Mouse (Mus musculus) heart, postnatal 14 days (tissue): ENCODE data around the gene Mrpl48. TPM values are rescaled to one million over a fixed set of nuclear protein-coding genes. Genes with fewer than 3 reads are reported as not detected.

ENCODE experiments used
- DNase-seq, 2 experiments: peaks; one replicate each; pipeline ENCODE4 v3.0.0; 2021 to 2022
- intact Hi-C: fragments of 180-260 bp; cut with DNase I; formaldehyde crosslinking; loops from one replicate; pipeline ENCODE4 v1.15.1; 2025
- long read RNA-seq, 2 experiments: library from polyadenylated mRNA; stranded (forward); transcript quantifications; one replicate each; pipeline ENCODE4 v2.0.0; 2021
- total RNA-seq, 2 experiments: library from RNA; stranded (reverse); gene quantifications; 2 replicates each; pipeline ENCODE4 v1.2.3; 2021

The Mrpl48 gene
- 10 to 100 TPM; 65.9 to 70.4 TPM for total RNA-seq
- long read RNA-seq, experiment 1, full-length matches to known transcripts: 61 of 63 reads
- long read RNA-seq, experiment 1, partial matches to known transcripts: 1 of 63 reads
- long read RNA-seq, experiment 1, other reads (novel, unspliced or antisense): 1 of 63 reads
- long read RNA-seq, experiment 2, full-length matches to known transcripts: 67 of 77 reads
- long read RNA-seq, experiment 2, partial matches to known transcripts: 2 of 77 reads
- long read RNA-seq, experiment 2, other reads (novel, unspliced or antisense): 8 of 77 reads

DNA sequence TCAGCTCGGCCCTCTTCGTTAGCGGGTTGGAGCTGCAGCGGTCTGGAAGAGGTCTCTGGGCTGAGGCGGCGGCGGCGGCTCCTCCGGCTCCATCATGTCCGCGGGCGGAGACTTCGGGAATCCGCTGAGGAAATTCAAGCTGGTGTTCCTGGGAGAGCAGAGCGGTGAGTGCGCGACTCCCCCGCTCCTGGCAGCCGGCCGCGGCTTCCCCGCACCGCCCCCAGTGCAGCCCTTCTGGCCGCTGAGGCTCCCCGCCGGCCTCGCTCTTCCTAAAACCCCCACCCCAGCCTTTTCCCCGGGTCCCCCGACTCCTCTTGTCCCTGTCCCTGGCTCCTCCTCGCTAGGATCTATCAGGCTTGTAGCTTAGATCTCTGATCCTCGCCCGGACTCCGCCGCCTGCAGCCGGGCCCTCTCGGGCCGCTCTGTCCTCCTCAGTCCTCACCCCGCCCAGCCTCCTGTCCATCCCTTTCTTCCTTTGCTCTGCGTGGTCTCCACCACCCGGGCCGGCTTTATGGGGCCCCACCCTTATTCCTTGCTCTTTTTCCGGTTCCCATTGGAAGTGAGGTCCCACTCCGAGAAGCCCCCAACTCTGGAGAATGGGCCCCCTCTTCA is at the start of gene Mrpl48:
Gene Mrpl48 (minus strand): TSS at position 172 of the 612 bp plus-strand sequence.
- DNase-seq: peak; percentile 72 to 73
- intact Hi-C loops: no loop called here

DNA sequence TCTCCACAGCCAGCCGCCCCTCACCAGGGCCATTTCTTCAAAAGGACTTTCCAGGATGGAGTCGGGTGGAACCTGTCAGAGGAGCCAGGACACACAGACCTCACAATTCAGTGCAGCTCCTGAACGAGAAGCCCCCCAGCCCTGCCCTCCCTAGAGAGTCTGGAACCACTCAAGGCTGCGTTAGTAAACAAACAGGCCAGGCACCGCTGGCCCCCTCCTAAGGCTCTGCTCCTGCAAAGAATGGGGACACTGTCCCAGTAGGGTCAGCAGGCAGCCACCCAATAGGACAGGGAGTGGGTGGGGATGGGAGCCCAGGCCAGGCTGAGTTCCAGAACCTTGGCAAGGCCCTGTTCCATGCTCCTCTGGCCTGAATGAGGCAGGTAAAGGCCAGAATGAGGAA is 48.6 kb upstream of the Mrpl48 start:
- DNase-seq: no peak
- intact Hi-C loops: no loop called here

DNA sequence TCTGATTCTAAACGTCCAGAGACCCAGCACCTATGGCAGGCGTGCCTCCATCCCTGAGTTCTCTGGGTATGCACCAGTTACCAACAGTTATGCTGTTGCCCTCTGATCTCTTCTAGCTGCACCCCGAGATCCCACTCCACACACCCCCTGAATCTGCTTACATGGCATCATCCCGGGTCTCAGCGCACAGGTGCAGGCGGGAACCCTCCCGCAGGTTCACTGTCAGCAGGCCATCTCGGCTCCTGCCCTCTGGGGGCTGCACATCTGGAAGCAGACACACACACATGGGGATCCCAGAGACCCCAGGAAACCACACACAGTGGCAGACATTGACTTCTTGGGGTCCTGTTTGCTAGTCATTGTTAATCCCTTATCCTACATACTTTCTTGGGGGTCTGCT is 46.3 kb upstream of the Mrpl48 start:
- DNase-seq: no peak
- intact Hi-C loops: no loop called here

DNA sequence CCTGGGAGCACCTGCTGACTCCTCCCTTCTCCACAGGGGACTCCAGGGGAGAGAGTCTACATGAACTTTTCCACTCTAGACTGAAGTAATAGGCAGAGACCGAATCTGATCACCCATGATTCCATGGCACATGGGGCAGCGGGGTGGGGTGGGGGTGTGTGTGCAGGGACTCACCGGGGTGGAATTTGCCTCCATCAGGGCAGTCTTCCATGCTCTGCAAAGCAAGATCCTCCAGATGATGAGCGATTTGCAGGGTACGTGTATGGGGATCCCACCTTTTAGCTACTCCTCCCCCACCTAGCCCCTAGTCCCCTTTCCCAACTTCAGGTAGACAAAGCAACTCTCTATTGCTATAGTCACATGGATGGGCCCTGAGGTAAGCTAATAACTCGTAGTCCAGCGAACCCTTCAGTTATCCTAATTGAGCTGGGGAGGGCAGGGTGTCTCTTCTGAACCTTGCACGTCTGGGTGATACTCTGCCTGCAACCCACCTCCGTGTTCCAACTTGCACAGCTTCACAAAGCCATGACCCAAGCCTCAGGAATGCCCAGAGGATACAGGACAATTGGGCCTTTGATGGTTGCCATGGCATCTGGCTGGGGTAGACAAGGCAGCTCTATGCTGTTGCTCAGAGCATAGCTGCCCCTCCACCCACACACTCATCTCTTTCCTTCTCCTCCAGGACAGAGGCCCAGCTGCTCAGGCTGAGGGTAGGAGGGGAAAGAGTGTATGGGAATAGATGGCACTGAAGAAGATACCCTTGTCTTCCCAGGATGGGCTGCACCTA is 45.6 kb upstream of the Mrpl48 start:
- no peak for DNase-seq
- intact Hi-C loops: no loop called here

DNA sequence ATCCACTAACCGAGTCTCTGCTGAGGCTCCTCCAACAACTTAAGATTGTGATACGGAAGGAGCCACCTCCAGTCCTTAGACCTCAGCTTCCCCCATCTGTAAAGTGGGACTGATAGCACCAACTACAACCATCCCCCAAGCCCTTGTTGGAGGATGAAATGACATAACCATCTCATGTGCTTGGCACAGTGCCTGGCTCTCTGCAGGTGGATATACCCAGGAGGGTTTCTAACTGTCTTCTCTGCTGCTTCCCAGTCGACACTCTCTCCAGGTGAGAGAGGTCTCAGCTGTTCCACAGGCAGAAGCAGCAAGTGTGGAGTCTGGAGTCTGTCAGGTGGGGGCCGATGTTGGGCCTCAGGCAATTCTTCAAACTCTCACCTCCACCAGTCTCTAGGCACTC is 42.9 kb upstream of the Mrpl48 start:
- intact Hi-C loops: no loop called here
- DNase-seq: no peak

DNA sequence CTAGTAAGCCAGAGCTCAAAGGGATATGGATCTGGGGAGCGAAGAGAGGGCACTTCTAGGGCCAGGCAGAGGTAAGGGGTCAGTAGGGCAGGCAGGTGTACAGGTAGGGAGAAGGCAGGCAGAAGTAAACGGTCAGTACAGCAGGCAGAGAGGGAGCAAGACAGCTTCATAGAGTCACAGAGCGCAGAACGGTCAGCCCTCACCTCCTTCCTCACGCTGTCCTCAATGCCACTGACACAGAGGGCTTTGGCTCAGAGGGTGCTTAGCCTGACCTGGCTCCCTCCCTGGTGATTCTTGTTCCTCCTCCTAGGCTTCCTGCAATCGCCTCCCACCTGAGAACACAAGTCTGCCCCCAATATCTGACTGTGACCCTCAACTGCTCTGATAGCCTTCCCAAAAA is 42.3 kb upstream of the Mrpl48 start:
- intact Hi-C loops: no loop called here
- no peak for DNase-seq

- intact Hi-C loops: loop anchor here (10.0 kb wide), 1 partner anchor 225 kb away; no protein-coding TSS in a partner anchor
- DNase-seq: no peak
Observed at GRCm38 (mm10) chr7:100649826-100650225, 41.7 kb upstream of the Mrpl48 start.

- no peak for DNase-seq
- intact Hi-C loops: loop anchor here (10.0 kb wide), 1 partner anchor 224 kb away; no protein-coding TSS in a partner anchor
Observed at GRCm38 (mm10) chr7:100649095-100649494, 41.0 kb upstream of the Mrpl48 start.

- peak; percentile 58 to 79 for DNase-seq
- intact Hi-C loops: loop anchor here (1.0 to 10.0 kb wide), 3 partner anchors 19 to 220 kb away; no protein-coding TSS in a partner anchor
Observed at GRCm38 (mm10) chr7:100645147-100645546, 37.0 kb upstream of the Mrpl48 start.

DNA sequence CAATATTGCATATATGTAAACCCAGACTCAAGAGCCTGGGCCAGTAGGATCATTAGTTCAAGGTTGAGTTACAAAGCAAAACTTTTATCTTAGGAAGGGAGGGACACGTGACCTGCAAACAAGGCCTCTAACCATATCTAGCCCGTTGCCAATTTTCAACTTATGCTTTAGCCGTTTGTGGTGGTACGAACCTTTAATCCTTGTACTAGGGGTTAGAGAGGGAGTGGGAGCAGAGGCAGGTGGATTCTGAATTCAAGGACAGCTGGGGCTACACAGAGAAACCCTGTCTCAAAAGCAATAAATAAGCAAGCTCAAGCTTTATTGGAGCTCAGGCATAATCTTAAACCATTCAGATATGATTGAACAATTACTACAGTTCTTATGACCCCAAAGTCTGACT is 34.3 kb upstream of the Mrpl48 start:
- intact Hi-C loops: loop anchor here (10.0 kb wide), 1 partner anchor 218 kb away; no protein-coding TSS in a partner anchor
- DNase-seq: no peak

- intact Hi-C loops: loop anchor here (2.0 to 5.0 kb wide), 2 partner anchors 60 to 115 kb away; no protein-coding TSS in a partner anchor
- peak in 1 of 2 experiments; percentile 49 for DNase-seq
Observed at GRCm38 (mm10) chr7:100637657-100638056, 29.6 kb upstream of the Mrpl48 start.

- intact Hi-C loops: no loop called here
- DNase-seq: no peak
Observed at GRCm38 (mm10) chr7:100624538-100624937, 16.4 kb upstream of the Mrpl48 start.

DNA sequence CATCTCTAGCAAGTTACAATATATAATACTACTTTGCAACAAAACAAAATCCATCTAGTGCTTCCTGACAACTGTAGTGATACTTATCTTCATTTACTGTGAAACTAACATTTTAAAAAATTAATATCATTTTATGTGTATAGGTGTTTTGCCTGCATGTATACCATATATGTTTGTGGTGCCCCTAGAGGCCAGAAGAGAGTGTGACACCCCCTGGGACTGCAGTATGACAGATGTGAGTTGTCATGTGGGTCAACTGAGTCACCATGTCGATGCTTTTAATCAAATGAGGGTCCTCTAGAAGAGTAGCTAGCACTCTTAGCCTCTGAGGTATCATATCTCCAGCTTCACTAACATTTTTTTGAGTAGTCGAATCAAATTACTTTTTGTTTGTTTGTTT is 14.2 kb upstream of the Mrpl48 start:
- no peak for DNase-seq
- intact Hi-C loops: no loop called here

- intact Hi-C loops: no loop called here
- no peak for DNase-seq
Observed at GRCm38 (mm10) chr7:100616121-100616857, 8.2 kb upstream of the Mrpl48 start.

- intact Hi-C loops: no loop called here
- DNase-seq: no peak
Observed at GRCm38 (mm10) chr7:100608910-100609309, 809 bp upstream of the Mrpl48 start.

DNA sequence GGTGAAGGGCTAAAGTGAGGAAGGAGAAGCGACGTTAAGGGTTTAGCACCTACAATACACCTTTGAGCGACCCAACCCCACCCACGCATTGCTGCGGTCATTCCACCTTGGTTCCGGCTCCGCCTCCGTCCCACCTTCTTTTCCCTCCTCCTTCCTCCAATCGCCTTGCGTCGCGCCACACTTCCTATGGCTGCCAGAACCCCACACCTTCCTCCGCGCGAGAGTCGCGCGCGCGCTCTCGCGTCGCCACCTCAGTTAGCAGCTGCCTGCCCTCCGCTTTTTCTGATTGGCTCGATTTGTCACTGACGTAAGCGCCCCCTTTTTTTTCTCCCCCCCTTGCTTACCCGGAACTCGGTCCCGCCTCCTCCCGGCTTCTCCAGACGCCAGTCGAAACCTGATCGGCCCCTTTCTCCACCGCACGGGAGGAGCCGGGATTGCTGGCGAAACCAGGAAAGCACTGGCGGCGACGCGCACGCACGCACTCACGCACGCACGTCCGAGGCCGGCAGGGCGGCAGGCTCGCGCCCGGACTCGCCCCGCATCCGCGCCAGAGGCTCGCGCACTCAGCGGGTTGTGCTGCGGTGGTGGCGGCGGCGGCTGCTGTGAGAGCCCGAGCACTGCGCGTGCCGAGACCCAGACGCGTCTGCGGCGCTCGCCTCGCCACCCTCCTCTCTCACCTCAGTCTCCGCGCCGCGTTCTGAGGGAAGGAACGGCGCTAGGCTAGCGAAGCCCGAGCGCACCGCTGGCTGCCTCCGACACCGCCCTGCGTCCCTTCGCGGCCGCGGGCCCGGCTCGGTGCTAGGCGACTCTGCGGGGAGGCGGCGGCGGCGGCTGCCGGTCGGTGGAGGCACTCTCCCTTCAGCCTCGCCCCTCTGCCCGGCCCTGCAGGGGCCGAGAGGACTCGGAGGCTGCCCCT is 629 bp downstream of the Mrpl48 start, which contains the start of gene Rab6a:
Gene Rab6a (plus strand): TSS at position 197 of the 916 bp plus-strand sequence.
- intact Hi-C loops: loop anchor here (2.0 kb wide), 1 partner anchor 17 kb away; no protein-coding TSS in a partner anchor
- peak; percentile 97 for DNase-seq

GRCm38 (mm10) chr7:100600211-100600610 is 7.9 kb downstream of the Mrpl48 start:
- intact Hi-C loops: no loop called here
- no peak for DNase-seq

GRCm38 (mm10) chr7:100593349-100593748 is 14.8 kb downstream of the Mrpl48 start:
- DNase-seq: no peak
- intact Hi-C loops: no loop called here

GRCm38 (mm10) chr7:100591522-100591852 is 16.6 kb downstream of the Mrpl48 start:
- intact Hi-C loops: loop anchor here (2.0 kb wide), 1 partner anchor 15 kb away; the partner anchor contains the start of gene Rab6a
- no peak for DNase-seq
